Mouse (Mus musculus) layer of hippocampus, adult 2 months (tissue): Measurements from ENCODE around the gene Timd2. TPM values are rescaled to one million over a fixed set of nuclear protein-coding genes. Genes with fewer than 3 reads are reported as not detected.
"Not testable (repeated sequence)": the region's sequence is repeated elsewhere in the genome, so short reads cannot be mapped to it uniquely, and the experiment has no call there.

Experiments
- DNase-seq, 2 experiments: peaks; one replicate each; pipeline ENCODE4 v3.0.0; 2022; ENCODE audit warnings: low spot score in 2 of 2
- H3K27ac ChIP-seq: fragments of 200-600 bp; 2 replicates; pipeline ENCODE4 v1.8.1; 2022
- H3K4me3 ChIP-seq: fragments of 200-600 bp; 2 replicates; pipeline ENCODE4 v1.8.1; 2022; ENCODE audit warnings: mild to moderate bottlenecking
- CTCF ChIP-seq: fragments of 200-600 bp; conservative IDR thresholded peaks from 2 replicates; pipeline ENCODE4 v1.8.1; 2022; ENCODE audit warnings: antibody characterized with exemption, mild to moderate bottlenecking, moderate library complexity
- long read RNA-seq, 2 experiments: library from polyadenylated mRNA; stranded (forward); transcript quantifications; one replicate each; pipeline ENCODE4 v2.0.0; 2021; ENCODE audit warnings: borderline mapping rate in 2 of 2
- total RNA-seq, 2 experiments: library from RNA; stranded (reverse); gene quantifications; 2 replicates each; pipeline ENCODE4 v1.2.3; 2021

Timd2 gene
- not detected for total RNA-seq
- long read RNA-seq, experiment 1, result 0 reads
- long read RNA-seq, experiment 2, result 0 reads

GRCm38 (mm10) chr11:46706664-46707356 lies at the start of gene Timd2:
Timd2 (minus strand) TSS chr11:46707061.
- no peak for DNase-seq
- Histone ChIP-seq H3K27ac (no peak within 1 kb of the TSS), H3K4me3 (no peak within 1 kb of the TSS)
- TF ChIP-seq CTCF, result no peak

- H3K27ac ChIP-seq, DNase-seq, H3K4me3 ChIP-seq: not testable (repeated sequence)
These were observed 48.9 kb upstream of the Timd2 start for GRCm38 (mm10) chr11:46755714-46756113.

- TF ChIP-seq CTCF, result no peak
- DNase-seq, result no peak
- Histone ChIP-seq H3K27ac (no peak overlapping the region), H3K4me3 (no peak overlapping the region)
These were observed 47.8 kb upstream of the Timd2 start for GRCm38 (mm10) chr11:46754669-46755068.

- TF ChIP-seq CTCF, result no peak
- no peak overlapping the region for H3K27ac ChIP-seq
- DNase-seq, result no peak
- no peak overlapping the region for H3K4me3 ChIP-seq
These were observed 46.8 kb upstream of the Timd2 start for GRCm38 (mm10) chr11:46753662-46754061.

- H3K4me3 ChIP-seq, result no peak overlapping the region
- no peak for DNase-seq
- H3K27ac ChIP-seq, result no peak overlapping the region
- no peak for TF ChIP-seq CTCF
These were observed 41.1 kb upstream of the Timd2 start for GRCm38 (mm10) chr11:46747996-46748395.

- DNase-seq, result no peak
- H3K27ac ChIP-seq, result no peak overlapping the region
- TF ChIP-seq CTCF, result no peak
- no peak overlapping the region for H3K4me3 ChIP-seq
These were observed 34.9 kb upstream of the Timd2 start for GRCm38 (mm10) chr11:46741716-46742115.

GRCm38 (mm10) chr11:46740886-46741285 lies 34.0 kb upstream of the Timd2 start:
- H3K4me3 ChIP-seq, result no peak overlapping the region
- no peak for TF ChIP-seq CTCF
- no peak for DNase-seq
- H3K27ac ChIP-seq, result no peak overlapping the region

GRCm38 (mm10) chr11:46739501-46739900 lies 32.6 kb upstream of the Timd2 start:
- no peak for DNase-seq
- Histone ChIP-seq H3K27ac (no peak overlapping the region), H3K4me3 (no peak overlapping the region)
- no peak for TF ChIP-seq CTCF

- H3K4me3 ChIP-seq, DNase-seq, H3K27ac ChIP-seq: not testable (repeated sequence)
These were observed 28.2 kb upstream of the Timd2 start, which contains the start of gene Havcr1 for GRCm38 (mm10) chr11:46735076-46735475. Havcr1 (plus strand) TSS chr11:46735080.

GRCm38 (mm10) chr11:46734617-46735016 lies 27.8 kb upstream of the Timd2 start:
- Histone ChIP-seq H3K4me3 (no peak overlapping the region), H3K27ac (no peak overlapping the region)
- TF ChIP-seq CTCF, result no peak
- DNase-seq, result no peak

- TF ChIP-seq CTCF, result peak; percentile 81
- Histone ChIP-seq H3K27ac (no peak overlapping the region), H3K4me3 (no peak overlapping the region)
- DNase-seq, result no peak
These were observed 26.5 kb upstream of the Timd2 start for GRCm38 (mm10) chr11:46733242-46733789.

- Histone ChIP-seq H3K27ac (no peak overlapping the region), H3K4me3 (no peak overlapping the region)
- no peak for DNase-seq
- no peak for TF ChIP-seq CTCF
These were observed 24.7 kb upstream of the Timd2 start for GRCm38 (mm10) chr11:46731541-46732070.

GRCm38 (mm10) chr11:46698830-46699229 lies 8.0 kb downstream of the Timd2 start:
- DNase-seq, result no peak
- TF ChIP-seq CTCF, result no peak
- no peak overlapping the region for H3K4me3 ChIP-seq
- no peak overlapping the region for H3K27ac ChIP-seq

- no peak for TF ChIP-seq CTCF
- Histone ChIP-seq H3K27ac (no peak overlapping the region), H3K4me3 (no peak overlapping the region)
- DNase-seq, result no peak
These were observed 8.6 kb downstream of the Timd2 start for GRCm38 (mm10) chr11:46698278-46698655.
